Mouse (Mus musculus): ENCODE results near the gene Traf1. TPM values are rescaled to one million over a fixed set of nuclear protein-coding genes. Genes with fewer than 3 reads are reported as not detected.

Gene Traf1
- polyA plus RNA-seq, 1 experiment: 6.5 TPM

DNA sequence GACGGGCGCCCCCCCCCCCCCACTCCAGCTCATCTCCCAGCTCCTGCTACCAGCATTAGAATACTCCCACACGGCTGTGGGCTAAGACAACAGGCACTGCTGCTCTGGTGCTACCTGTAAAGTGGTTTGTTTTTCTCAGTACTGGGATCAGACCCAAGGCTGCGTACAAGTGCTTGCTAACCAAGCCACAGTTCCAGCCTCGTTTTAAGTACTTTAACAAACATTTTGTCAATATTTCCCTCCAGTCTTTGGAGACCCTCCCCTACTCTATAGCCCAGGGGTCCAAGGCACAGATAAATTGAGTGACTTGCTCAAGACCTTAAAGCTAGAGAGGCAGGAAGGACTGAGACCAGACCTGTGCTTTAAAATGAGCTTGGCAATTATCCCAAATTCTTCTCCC is 1.1 kb downstream of the Traf1 start:
- H3K36me3 ChIP-seq (ENCODE audit: control insufficient read depth, insufficient read depth, low read length): no peaks in the 10 kb centered on the region
- H3K4me1 ChIP-seq (ENCODE audit: control insufficient read depth, insufficient read depth, low read length): peaks cover 15% of the 10 kb centered on the region
- H3K4me3 ChIP-seq (ENCODE audit: control insufficient read depth, low read depth, low read length): no peak overlapping the region
- H3K27ac ChIP-seq (ENCODE audit: control insufficient read depth, insufficient read depth, low read depth, low read length): no peak overlapping the region
- no peaks in the 10 kb centered on the region for H3K27me3 ChIP-seq (ENCODE audit: control insufficient read depth, insufficient read depth, low read length)
- TF ChIP-seq CTCF (IDR thresholded peaks at IDR 0.05; ENCODE audit: control insufficient read depth, insufficient read depth, insufficient replicate concordance, low read depth, low read length): no peak
- no peak for TF ChIP-seq POLR2A (IDR thresholded peaks at IDR 0.05; ENCODE audit: control insufficient read depth, low read depth, low read length)

DNA sequence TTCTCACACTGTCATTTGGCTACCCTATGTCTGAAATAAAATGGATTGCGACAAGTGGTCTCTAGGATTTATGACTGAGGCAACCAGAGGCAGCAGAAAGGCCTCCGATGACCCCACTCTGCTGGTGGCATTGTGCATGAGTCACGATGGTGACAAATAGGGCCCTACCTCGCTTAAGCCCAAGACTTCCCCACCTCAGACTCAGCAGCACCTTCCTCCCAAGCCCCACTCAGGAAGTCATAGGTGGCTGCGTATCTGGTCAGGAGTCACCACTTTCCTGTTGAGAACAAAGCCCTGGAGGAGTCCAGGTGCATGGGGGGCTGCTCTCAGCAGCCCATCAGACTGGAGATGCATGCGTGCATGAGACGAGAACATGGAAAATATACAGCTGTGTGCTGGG is 3.0 kb downstream of the Traf1 start:
- H3K4me1 ChIP-seq (ENCODE audit: control insufficient read depth, insufficient read depth, low read length): peaks cover 6% of the 10 kb centered on the region
- H3K27ac ChIP-seq (ENCODE audit: control insufficient read depth, insufficient read depth, low read depth, low read length): no peak overlapping the region
- H3K36me3 ChIP-seq (ENCODE audit: control insufficient read depth, insufficient read depth, low read length): no peaks in the 10 kb centered on the region

DNA sequence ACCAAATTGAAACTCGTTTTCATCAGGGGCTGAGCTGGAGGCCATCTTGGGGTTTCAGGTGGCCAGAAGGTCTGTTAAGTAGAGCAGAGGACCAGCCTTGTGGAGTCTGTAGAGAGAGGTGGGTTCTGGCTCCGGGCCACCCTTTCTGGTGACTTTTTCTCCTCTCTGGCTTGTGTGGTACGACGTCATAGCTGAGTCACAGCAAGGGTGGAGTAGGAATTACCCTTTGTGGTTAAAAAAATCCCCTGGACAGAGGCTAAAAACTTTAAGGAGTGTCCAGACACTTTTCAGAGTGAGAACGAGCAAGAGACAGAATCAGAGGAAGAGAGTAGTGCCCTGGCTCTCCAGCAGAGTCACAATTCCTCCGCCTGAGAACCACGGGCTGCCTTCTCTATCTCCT is 3.5 kb downstream of the Traf1 start:
- Histone ChIP-seq H3K4me3 (ENCODE audit: control insufficient read depth, low read depth, low read length) (no peak overlapping the region), H3K36me3 (ENCODE audit: control insufficient read depth, insufficient read depth, low read length) (no peaks in the 10 kb centered on the region), H3K27ac (ENCODE audit: control insufficient read depth, insufficient read depth, low read depth, low read length) (no peak overlapping the region), H3K27me3 (ENCODE audit: control insufficient read depth, insufficient read depth, low read length) (no peaks in the 10 kb centered on the region), H3K4me1 (ENCODE audit: control insufficient read depth, insufficient read depth, low read length) (peaks cover under 1% of the 10 kb centered on the region; the same call in 1 of the 2 replicates)
- TF ChIP-seq POLR2A (IDR thresholded peaks at IDR 0.05; ENCODE audit: control insufficient read depth, low read depth, low read length) (no peak), CTCF (IDR thresholded peaks at IDR 0.05; ENCODE audit: control insufficient read depth, insufficient read depth, insufficient replicate concordance, low read depth, low read length) (no peak)

More for the DNA sequence above, 3.0 kb downstream of the Traf1 start:
- no peaks in the 10 kb centered on the region for H3K27me3 ChIP-seq (ENCODE audit: control insufficient read depth, insufficient read depth, low read length)
- TF ChIP-seq CTCF (IDR thresholded peaks at IDR 0.05; ENCODE audit: control insufficient read depth, insufficient read depth, insufficient replicate concordance, low read depth, low read length): no peak
- TF ChIP-seq POLR2A (IDR thresholded peaks at IDR 0.05; ENCODE audit: control insufficient read depth, low read depth, low read length): no peak
- no peak overlapping the region for H3K4me3 ChIP-seq (ENCODE audit: control insufficient read depth, low read depth, low read length)

DNA sequence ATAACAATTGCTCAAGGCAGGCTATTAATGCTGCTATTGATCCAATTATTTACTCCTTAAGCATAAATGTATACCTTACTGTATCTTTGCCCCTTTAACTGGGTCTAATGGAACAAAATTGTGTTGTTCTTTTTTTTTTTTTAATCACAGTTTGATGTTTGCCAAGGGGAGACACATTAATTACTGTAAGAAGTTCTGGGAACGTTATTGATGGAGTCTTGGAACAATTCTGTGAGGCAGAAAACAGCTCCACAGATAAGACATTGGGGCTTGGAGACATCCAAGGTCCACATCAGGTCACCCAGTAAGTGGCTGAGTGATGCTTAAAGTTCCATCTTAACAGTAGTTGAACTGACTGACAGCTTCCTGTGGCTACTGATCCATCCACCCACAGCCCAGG is 4.2 kb downstream of the Traf1 start:
- TF ChIP-seq CTCF (IDR thresholded peaks at IDR 0.05; ENCODE audit: control insufficient read depth, insufficient read depth, insufficient replicate concordance, low read depth, low read length) (no peak), POLR2A (IDR thresholded peaks at IDR 0.05; ENCODE audit: control insufficient read depth, low read depth, low read length) (no peak)
- no peaks in the 10 kb centered on the region for H3K27me3 ChIP-seq (ENCODE audit: control insufficient read depth, insufficient read depth, low read length)
- H3K36me3 ChIP-seq (ENCODE audit: control insufficient read depth, insufficient read depth, low read length): no peaks in the 10 kb centered on the region
- no peaks in the 10 kb centered on the region; the same call in 1 of the 2 replicates for H3K4me1 ChIP-seq (ENCODE audit: control insufficient read depth, insufficient read depth, low read length)
- no peak overlapping the region for H3K27ac ChIP-seq (ENCODE audit: control insufficient read depth, insufficient read depth, low read depth, low read length)
- no peak overlapping the region for H3K4me3 ChIP-seq (ENCODE audit: control insufficient read depth, low read depth, low read length)

DNA sequence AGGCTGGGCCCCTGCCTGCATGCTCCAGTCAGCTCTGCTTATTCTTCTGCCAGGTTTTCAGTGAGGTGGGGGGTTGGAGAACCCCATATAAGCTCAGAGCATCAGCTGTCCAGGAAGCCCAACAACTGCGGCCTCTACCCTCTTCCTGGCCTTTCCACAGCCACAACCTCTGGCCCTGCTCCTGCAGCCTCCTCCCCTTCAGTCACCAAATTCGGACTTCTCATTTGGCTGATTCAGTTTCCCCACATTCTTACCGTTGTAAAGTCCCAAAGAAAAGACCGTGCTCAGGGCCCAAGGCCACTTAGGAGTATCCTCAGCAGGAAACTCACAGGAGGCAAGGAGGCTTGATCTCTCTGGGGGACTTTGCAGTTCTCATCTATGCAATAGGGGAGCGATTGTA is 4.6 kb downstream of the Traf1 start:
- no peaks in the 10 kb centered on the region for H3K36me3 ChIP-seq (ENCODE audit: control insufficient read depth, insufficient read depth, low read length)
- TF ChIP-seq CTCF (IDR thresholded peaks at IDR 0.05; ENCODE audit: control insufficient read depth, insufficient read depth, insufficient replicate concordance, low read depth, low read length): no peak
- no peak for TF ChIP-seq POLR2A (IDR thresholded peaks at IDR 0.05; ENCODE audit: control insufficient read depth, low read depth, low read length)
- no peak overlapping the region for H3K4me3 ChIP-seq (ENCODE audit: control insufficient read depth, low read depth, low read length)
- no peak overlapping the region for H3K27ac ChIP-seq (ENCODE audit: control insufficient read depth, insufficient read depth, low read depth, low read length)
- H3K4me1 ChIP-seq (ENCODE audit: control insufficient read depth, insufficient read depth, low read length): no peaks in the 10 kb centered on the region; the same call in 1 of the 2 replicates
- no peaks in the 10 kb centered on the region for H3K27me3 ChIP-seq (ENCODE audit: control insufficient read depth, insufficient read depth, low read length)

DNA sequence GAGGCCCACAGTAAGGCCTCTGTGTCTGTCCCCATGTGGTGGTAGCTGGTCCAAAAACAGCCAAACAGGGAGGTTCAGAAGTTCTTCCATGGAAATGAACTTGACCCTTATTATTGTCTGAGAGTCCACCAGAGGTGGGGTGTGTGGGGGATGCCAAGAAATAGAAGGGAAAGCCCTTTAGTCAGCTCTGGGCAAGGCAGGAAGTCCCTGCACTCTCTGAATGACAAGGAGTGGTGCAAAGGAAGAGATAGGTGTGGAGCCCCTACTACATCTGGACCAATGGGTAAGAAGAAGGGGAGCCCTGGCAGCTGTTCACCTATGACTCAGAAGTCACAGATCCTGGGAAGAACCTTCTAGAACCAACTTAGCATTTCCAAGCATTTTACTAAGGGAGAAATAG is 7.2 kb downstream of the Traf1 start:
- Histone ChIP-seq H3K27ac (ENCODE audit: control insufficient read depth, insufficient read depth, low read depth, low read length) (no peak overlapping the region), H3K27me3 (ENCODE audit: control insufficient read depth, insufficient read depth, low read length) (no peaks in the 10 kb centered on the region), H3K4me3 (ENCODE audit: control insufficient read depth, low read depth, low read length) (no peak overlapping the region), H3K4me1 (ENCODE audit: control insufficient read depth, insufficient read depth, low read length) (no peaks in the 10 kb centered on the region), H3K36me3 (ENCODE audit: control insufficient read depth, insufficient read depth, low read length) (no peaks in the 10 kb centered on the region)
- no peak for TF ChIP-seq CTCF (IDR thresholded peaks at IDR 0.05; ENCODE audit: control insufficient read depth, insufficient read depth, insufficient replicate concordance, low read depth, low read length)
- no peak for TF ChIP-seq POLR2A (IDR thresholded peaks at IDR 0.05; ENCODE audit: control insufficient read depth, low read depth, low read length)

DNA sequence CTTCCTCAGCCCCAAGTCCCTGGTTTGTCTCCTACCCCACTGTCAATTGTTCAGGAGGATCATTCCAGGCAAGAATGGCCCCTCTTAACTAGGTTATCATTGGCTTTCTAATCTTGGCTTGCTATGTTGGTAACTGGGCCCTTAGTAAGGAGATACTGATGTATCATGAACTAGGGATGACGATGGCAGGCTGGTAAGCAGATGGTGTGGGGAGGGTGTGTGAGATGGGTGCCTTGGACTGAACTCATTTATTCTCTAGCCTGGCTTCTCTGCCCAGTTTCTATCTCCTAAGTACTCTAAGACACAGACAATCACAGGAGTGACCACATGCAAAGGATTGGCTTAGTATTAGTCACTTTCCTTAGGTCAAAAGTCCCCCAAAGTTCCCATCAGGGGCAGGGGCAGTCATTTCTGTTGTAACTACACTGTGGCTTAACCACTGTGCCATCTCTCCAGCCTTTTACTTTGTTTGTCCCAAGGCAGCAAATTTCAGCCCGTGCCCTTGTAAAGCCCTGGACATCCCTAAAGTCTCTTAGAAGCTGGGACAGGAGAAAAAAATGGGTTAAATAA is 7.9 kb downstream of the Traf1 start:
- Histone ChIP-seq H3K4me1 (ENCODE audit: control insufficient read depth, insufficient read depth, low read length) (no peaks in the 10 kb centered on the region), H3K4me3 (ENCODE audit: control insufficient read depth, low read depth, low read length) (peak overlapping the region; percentile 47), H3K27me3 (ENCODE audit: control insufficient read depth, insufficient read depth, low read length) (no peaks in the 10 kb centered on the region), H3K27ac (ENCODE audit: control insufficient read depth, insufficient read depth, low read depth, low read length) (no peak overlapping the region), H3K36me3 (ENCODE audit: control insufficient read depth, insufficient read depth, low read length) (no peaks in the 10 kb centered on the region)
- TF ChIP-seq CTCF (IDR thresholded peaks at IDR 0.05; ENCODE audit: control insufficient read depth, insufficient read depth, insufficient replicate concordance, low read depth, low read length) (no peak), POLR2A (IDR thresholded peaks at IDR 0.05; ENCODE audit: control insufficient read depth, low read depth, low read length) (no peak)
